Comparison of ENCODE assay signal across 8 mouse cellular contexts in the genomic region with DNA sequence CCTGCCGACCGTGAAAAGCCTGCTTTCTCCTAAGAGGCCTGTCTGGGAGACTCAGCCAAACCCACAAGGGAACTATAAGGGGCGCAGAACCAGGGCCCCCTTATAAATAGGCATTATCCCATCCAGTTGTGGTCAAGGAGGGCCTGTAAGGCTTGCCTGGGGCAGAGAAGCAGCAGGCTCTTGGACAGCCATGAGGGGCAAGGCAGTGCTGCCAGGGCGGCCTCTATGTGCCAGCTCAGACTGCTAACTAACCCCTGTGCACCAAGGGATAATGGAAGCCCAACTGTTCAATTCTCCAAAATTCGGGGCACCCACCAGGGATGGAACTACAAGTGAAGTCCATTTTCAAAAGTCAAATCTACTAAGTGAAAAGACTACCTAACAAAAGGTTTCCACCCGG. TPM values are rescaled to one million over a fixed set of nuclear protein-coding genes. Genes with fewer than 3 reads are reported as not detected.
DNase-seq lines count a peak whose midpoint lies in the region; ATAC-seq lines count a peak whose summit lies in the region.

No protein-coding gene starts in this region.

- no peak for DNase-seq in kidney, adult 18-20 months
- no peak for DNase-seq in embryonic facial prominence, embryonic 11.5 days (ENCODE audit: low spot score)
- DNase-seq in hindbrain, embryonic 14.5 days (ENCODE audit: low spot score): no peak
- no peak for DNase-seq in adrenal gland, adult 8-10 months
- DNase-seq in right cerebral cortex, postnatal 36 days (ENCODE audit: low spot score in 2 of 2): no peak

- H3K4me3 ChIP-seq in kidney, embryonic 16.5 days (ENCODE audit: low read length): peak overlapping the region; percentile 79
- peak overlapping the region; percentile 14 for H3K4me3 ChIP-seq in embryonic facial prominence, embryonic 11.5 days (ENCODE audit: low read depth, low read length)
- peak overlapping the region; percentile 65 for H3K4me3 ChIP-seq in hindbrain, embryonic 14.5 days (replicated peaks; ENCODE audit: low read length)
- peak overlapping the region; percentile 79 for H3K4me3 ChIP-seq in midbrain, embryonic 15.5 days

- H3K27ac ChIP-seq in kidney, embryonic 16.5 days (ENCODE audit: low read length): peak overlapping the region; percentile 36; the same call in 1 of the 2 replicates
- H3K27ac ChIP-seq in embryonic facial prominence, embryonic 11.5 days (replicated peaks; ENCODE audit: low read depth, low read length): no peak overlapping the region
- H3K27ac ChIP-seq in hindbrain, embryonic 14.5 days: peak overlapping the region; percentile 38; the same call in 1 of the 2 replicates
- H3K27ac ChIP-seq in midbrain, embryonic 15.5 days: no peak overlapping the region

- peak overlapping the region; percentile 64 for H3K9ac ChIP-seq in kidney, embryonic 16.5 days (replicated peaks; ENCODE audit: low read length)
- no peak overlapping the region for H3K9ac ChIP-seq in embryonic facial prominence, embryonic 11.5 days (replicated peaks; ENCODE audit: low read length)
- peak overlapping the region; percentile 72 for H3K9ac ChIP-seq in hindbrain, embryonic 14.5 days
- H3K9ac ChIP-seq in midbrain, embryonic 15.5 days: peak overlapping the region; percentile 22; the same call in 1 of the 2 replicates

- H3K4me1 ChIP-seq in kidney, embryonic 16.5 days (ENCODE audit: insufficient read depth, low read length): peaks cover 57% of the 10 kb centered on the region
- peaks cover 7% of the 10 kb centered on the region; the same call in 1 of the 2 replicates for H3K4me1 ChIP-seq in embryonic facial prominence, embryonic 11.5 days (ENCODE audit: control insufficient read depth, insufficient read depth, low read length)
- H3K4me1 ChIP-seq in hindbrain, embryonic 14.5 days (replicated peaks; ENCODE audit: control insufficient read depth, insufficient read depth, low read length): peaks cover 31% of the 10 kb centered on the region
- peaks cover 52% of the 10 kb centered on the region for H3K4me1 ChIP-seq in midbrain, embryonic 15.5 days

- WGBS in kidney, embryonic 16.5 days: 54% methylated on average over 6 of the region's 6 CpGs
- 36% methylated on average over 6 of the region's 6 CpGs for WGBS in embryonic facial prominence, embryonic 11.5 days
- WGBS in hindbrain, embryonic 14.5 days: 16% methylated on average over 6 of the region's 6 CpGs
- WGBS in midbrain, embryonic 15.5 days: 23% methylated on average over 6 of the region's 6 CpGs

- no peaks in the 10 kb centered on the region for H3K36me3 ChIP-seq in kidney, embryonic 16.5 days (ENCODE audit: insufficient read depth, low read length)
- no peaks in the 10 kb centered on the region for H3K36me3 ChIP-seq in embryonic facial prominence, embryonic 11.5 days (replicated peaks; ENCODE audit: control insufficient read depth, insufficient read depth, low read depth, low read length)
- no peaks in the 10 kb centered on the region for H3K36me3 ChIP-seq in hindbrain, embryonic 14.5 days (replicated peaks; ENCODE audit: control insufficient read depth, insufficient read depth)
- no peaks in the 10 kb centered on the region for H3K36me3 ChIP-seq in midbrain, embryonic 15.5 days (replicated peaks)

- no peaks in the 10 kb centered on the region for H3K27me3 ChIP-seq in kidney, embryonic 16.5 days (ENCODE audit: insufficient read depth, low read length)
- no peaks in the 10 kb centered on the region for H3K27me3 ChIP-seq in embryonic facial prominence, embryonic 11.5 days (ENCODE audit: control insufficient read depth, insufficient read depth, low read length)
- no peaks in the 10 kb centered on the region for H3K27me3 ChIP-seq in hindbrain, embryonic 14.5 days (ENCODE audit: control insufficient read depth, insufficient read depth, low read length)
- H3K27me3 ChIP-seq in midbrain, embryonic 15.5 days (replicated peaks): no peaks in the 10 kb centered on the region

- H3K9me3 ChIP-seq in kidney, embryonic 16.5 days (ENCODE audit: low read length): no peaks in the 10 kb centered on the region
- H3K9me3 ChIP-seq in embryonic facial prominence, embryonic 11.5 days (replicated peaks; ENCODE audit: control insufficient read depth, low read length): no peaks in the 10 kb centered on the region
- H3K9me3 ChIP-seq in hindbrain, embryonic 14.5 days (ENCODE audit: control insufficient read depth, low read length): no peaks in the 10 kb centered on the region
- H3K9me3 ChIP-seq in midbrain, embryonic 15.5 days: no peaks in the 10 kb centered on the region

- no peak for ATAC-seq in kidney, embryonic 16.5 days (ENCODE audit: low FRiP score, low TSS enrichment)
- ATAC-seq in embryonic facial prominence, embryonic 11.5 days (replicated peaks; ENCODE audit: insufficient number of reproducible peaks, low FRiP score, low TSS enrichment, low read depth): no peak
- ATAC-seq in hindbrain, embryonic 14.5 days (ENCODE audit: low FRiP score): no peak
- ATAC-seq in midbrain, embryonic 15.5 days (replicated peaks): no peak
- no peak for ATAC-seq in inflammation-experienced regulatory T-cells, adult 6 months

- H3K4me2 ChIP-seq in kidney, embryonic 16.5 days (replicated peaks; ENCODE audit: low read depth, low read length): peak overlapping the region; percentile 95
- H3K4me2 ChIP-seq in embryonic facial prominence, embryonic 11.5 days (ENCODE audit: low read depth, low read length): peak overlapping the region; percentile 95
- peak overlapping the region; percentile 80 for H3K4me2 ChIP-seq in hindbrain, embryonic 14.5 days (replicated peaks)
- H3K4me2 ChIP-seq in midbrain, embryonic 15.5 days: peak overlapping the region; percentile 75

RNA-seq across cellular contexts. Expression of a gene that starts 1.3 kb away (rescaled TPM):
- 23.9 and 24.5 TPM in 2 replicates for polyA plus RNA-seq in kidney, embryonic 16.5 days (2015; fragmentation: Nextera tagmentation; extraction: Ambion mirVana)
- 8.4 and 9.4 TPM in 2 replicates for polyA plus RNA-seq in embryonic facial prominence, embryonic 11.5 days (2014; fragmentation: Nextera tagmentation; extraction: Ambion mirVana)
- polyA plus RNA-seq in hindbrain, embryonic 14.5 days (2014; fragmentation: Nextera tagmentation; extraction: Ambion mirVana): 31.6 and 35.0 TPM in 2 replicates
- 34.1 and 34.6 TPM in 2 replicates for polyA plus RNA-seq in midbrain, embryonic 15.5 days (2015; fragmentation: Nextera tagmentation; extraction: Ambion mirVana)
- total RNA-seq in adrenal gland, adult 8-10 months (2022): 100 to 1,000 TPM in 2 of 4 experiments, 10 to 100 TPM in 2; 49.2 to 139 (median 86.7) TPM
- 10 to 100 TPM; 13.4 to 31.0 (median 14.1) TPM for polyA plus RNA-seq in inflammation-experienced regulatory T-cells, adult 6 months (2017; shearing (Covaris generic))

RNA-seq across cellular contexts. Expression of a gene that starts 40.0 kb away (rescaled TPM):
- 29.3 and 32.4 TPM in 2 replicates for polyA plus RNA-seq in kidney, embryonic 16.5 days (2015; fragmentation: Nextera tagmentation; extraction: Ambion mirVana)
- polyA plus RNA-seq in embryonic facial prominence, embryonic 11.5 days (2014; fragmentation: Nextera tagmentation; extraction: Ambion mirVana): 34.5 and 37.2 TPM in 2 replicates
- 64.6 and 67.3 TPM in 2 replicates for polyA plus RNA-seq in hindbrain, embryonic 14.5 days (2014; fragmentation: Nextera tagmentation; extraction: Ambion mirVana)
- 73.2 and 73.3 TPM in 2 replicates for polyA plus RNA-seq in midbrain, embryonic 15.5 days (2015; fragmentation: Nextera tagmentation; extraction: Ambion mirVana)
- 10 to 100 TPM in 3 of 4 experiments, 1 to 10 TPM in 1; 8.2 to 13.6 (median 11.5) TPM for total RNA-seq in adrenal gland, adult 8-10 months (2022)
- 1 to 10 TPM; 4.7 to 6.9 (median 6.2) TPM for polyA plus RNA-seq in inflammation-experienced regulatory T-cells, adult 6 months (2017; shearing (Covaris generic))

RNA-seq across cellular contexts. Expression of a gene that starts 40.1 kb away (rescaled TPM):
- 9.5 and 11.0 TPM in 2 replicates for polyA plus RNA-seq in kidney, embryonic 16.5 days (2015; fragmentation: Nextera tagmentation; extraction: Ambion mirVana)
- polyA plus RNA-seq in embryonic facial prominence, embryonic 11.5 days (2014; fragmentation: Nextera tagmentation; extraction: Ambion mirVana): 10.1 and 10.9 TPM in 2 replicates
- polyA plus RNA-seq in hindbrain, embryonic 14.5 days (2014; fragmentation: Nextera tagmentation; extraction: Ambion mirVana): 11.9 and 12.8 TPM in 2 replicates
- polyA plus RNA-seq in midbrain, embryonic 15.5 days (2015; fragmentation: Nextera tagmentation; extraction: Ambion mirVana): 11.9 and 13.2 TPM in 2 replicates
- 1 to 10 TPM; 7.2 to 8.8 (median 7.7) TPM for total RNA-seq in adrenal gland, adult 8-10 months (2022)
- 10 to 100 TPM in 1 of 3 experiments, 1 to 10 TPM in 2; 7.7 to 10.5 (median 9.7) TPM for polyA plus RNA-seq in inflammation-experienced regulatory T-cells, adult 6 months (2017; shearing (Covaris generic))

RNA-seq across cellular contexts. Expression of a gene that starts 54.1 kb away (rescaled TPM):
- not detected in 2 replicates for polyA plus RNA-seq in kidney, embryonic 16.5 days (2015; fragmentation: Nextera tagmentation; extraction: Ambion mirVana)
- not detected in 2 replicates for polyA plus RNA-seq in embryonic facial prominence, embryonic 11.5 days (2014; fragmentation: Nextera tagmentation; extraction: Ambion mirVana)
- polyA plus RNA-seq in hindbrain, embryonic 14.5 days (2014; fragmentation: Nextera tagmentation; extraction: Ambion mirVana): not detected in 2 replicates
- polyA plus RNA-seq in midbrain, embryonic 15.5 days (2015; fragmentation: Nextera tagmentation; extraction: Ambion mirVana): not detected in 2 replicates
- total RNA-seq in adrenal gland, adult 8-10 months (2022): not detected
- not detected for polyA plus RNA-seq in inflammation-experienced regulatory T-cells, adult 6 months (2017; shearing (Covaris generic))

RNA-seq across cellular contexts. Expression of a gene that starts 54.2 kb away (rescaled TPM):
- polyA plus RNA-seq in kidney, embryonic 16.5 days (2015; fragmentation: Nextera tagmentation; extraction: Ambion mirVana): 29.3 and 34.0 TPM in 2 replicates
- 34.7 and 38.3 TPM in 2 replicates for polyA plus RNA-seq in embryonic facial prominence, embryonic 11.5 days (2014; fragmentation: Nextera tagmentation; extraction: Ambion mirVana)
- polyA plus RNA-seq in hindbrain, embryonic 14.5 days (2014; fragmentation: Nextera tagmentation; extraction: Ambion mirVana): 40.2 and 45.7 TPM in 2 replicates
- polyA plus RNA-seq in midbrain, embryonic 15.5 days (2015; fragmentation: Nextera tagmentation; extraction: Ambion mirVana): 46.7 and 51.0 TPM in 2 replicates
- 10 to 100 TPM; 12.1 to 16.5 (median 14.6) TPM for total RNA-seq in adrenal gland, adult 8-10 months (2022)
- 10 to 100 TPM; 25.6 to 36.4 (median 26.0) TPM for polyA plus RNA-seq in inflammation-experienced regulatory T-cells, adult 6 months (2017; shearing (Covaris generic))

Comparison
In these comparisons a context has a peak if more than half of its experiments do, and no peak if none do; other contexts are left out.
1. H3K27ac ChIP-seq: peak in kidney, embryonic 16.5 days (single experiment) and hindbrain, embryonic 14.5 days (single experiment); none in embryonic facial prominence, embryonic 11.5 days (single experiment) and midbrain, embryonic 15.5 days (single experiment).
2. H3K4me3 ChIP-seq: peak in every context shown above with its lines; median percentile 79 in kidney, embryonic 16.5 days; 79 in midbrain, embryonic 15.5 days; 65 in hindbrain, embryonic 14.5 days; 14 in embryonic facial prominence, embryonic 11.5 days.
3. Peak in every context shown above with its lines, with median percentiles within 50 percentile points of each other: H3K4me2 ChIP-seq.